Mouse (Mus musculus) c-Kit-negative CD71-positive TER-119-positive erythroid progenitor cells, embryonic 14.5 days (primary cell): ENCODE results near the gene H2-Eb1.
"Not testable (repeated sequence)": the region's sequence is repeated elsewhere in the genome, so short reads cannot be mapped to it uniquely, and the experiment has no call there.

Experiments used
- DNase-seq: peaks from one replicate; pipeline ENCODE4 v3.0.0-alpha.2; 2013; ENCODE audit warnings: low read depth, low spot score

Gene H2-Eb1

GRCm38 (mm10) chr17:34288131-34288530 lies 17.5 kb upstream of the H2-Eb1 start:
- no peak for DNase-seq

DNA sequence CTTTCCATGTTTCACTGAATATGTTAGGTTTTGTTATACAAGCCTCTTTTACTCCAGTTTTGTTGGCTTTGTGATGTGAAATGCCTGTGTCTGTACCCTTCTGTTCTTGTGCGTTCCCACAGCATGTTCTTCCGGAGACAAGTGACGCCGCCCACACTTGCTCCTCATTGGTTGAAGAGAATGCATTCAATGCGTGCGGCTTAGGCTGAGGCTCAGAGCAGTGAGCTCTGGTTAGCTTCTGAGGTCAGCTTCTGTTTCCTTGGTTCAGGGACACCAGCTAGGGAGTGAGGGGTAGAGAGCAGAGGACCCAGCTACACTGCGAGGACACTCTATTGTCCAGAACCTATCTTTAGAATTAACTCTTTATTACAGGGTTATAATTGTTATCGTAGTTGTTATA lies 14.1 kb upstream of the H2-Eb1 start:
- no peak for DNase-seq

DNA sequence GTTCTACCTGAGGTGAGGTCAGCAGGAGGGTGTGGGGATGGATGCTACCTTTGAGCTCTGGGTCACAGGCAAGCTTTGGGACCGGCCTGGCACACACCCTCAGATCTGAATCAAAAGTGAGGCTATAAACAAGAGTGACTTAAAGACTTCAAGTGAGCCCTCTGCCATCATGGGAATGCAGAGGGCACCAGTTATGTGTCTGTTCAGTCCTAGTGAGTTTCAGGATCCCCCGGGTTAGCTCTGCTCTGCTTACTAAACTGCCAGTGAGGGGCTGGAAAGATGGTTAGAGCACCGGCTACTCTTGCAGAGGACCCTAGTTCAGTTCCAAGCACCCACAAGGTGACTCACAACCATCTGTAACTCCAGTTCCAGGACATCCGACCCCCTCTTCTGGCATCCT lies 13.1 kb upstream of the H2-Eb1 start:
- no peak for DNase-seq

DNA sequence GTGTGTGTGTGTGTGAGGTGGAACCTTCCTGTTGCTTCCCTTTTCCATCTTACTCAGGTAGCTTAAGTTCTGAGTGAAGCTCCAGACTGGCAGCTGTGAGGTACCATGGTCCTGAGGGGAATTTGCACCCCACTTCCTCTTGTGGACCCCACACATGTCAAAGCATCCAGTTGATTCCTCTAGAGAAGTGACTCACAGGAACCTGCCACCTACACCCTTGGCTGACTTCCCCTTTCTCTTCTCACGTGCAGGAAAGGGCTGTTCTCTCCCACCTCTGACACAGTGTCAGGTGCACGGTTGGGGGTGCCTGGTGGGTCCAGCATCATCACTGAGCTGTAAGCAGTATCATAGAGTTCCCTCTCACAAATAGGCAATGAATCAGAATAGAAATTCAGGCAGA lies 12.1 kb upstream of the H2-Eb1 start:
- DNase-seq, result no peak

DNA sequence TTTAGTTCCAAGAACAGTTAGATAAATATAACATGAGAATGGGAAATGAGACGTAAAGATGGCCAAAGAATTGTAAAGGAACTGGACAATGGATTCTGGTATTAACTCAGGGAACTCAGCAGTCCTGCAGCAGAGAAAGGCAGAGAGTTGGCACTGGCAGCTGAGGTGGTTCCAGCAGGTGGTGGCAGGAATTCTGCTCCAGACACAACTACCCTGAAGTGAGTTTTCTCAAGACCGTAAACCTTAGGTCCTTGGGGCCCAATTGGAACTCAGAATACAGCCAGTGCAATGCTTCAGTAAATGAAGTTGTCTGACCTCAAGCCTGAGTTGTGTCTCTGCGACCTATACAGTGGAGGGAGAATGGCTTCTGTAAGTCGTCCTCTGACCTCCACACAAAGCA lies 11.4 kb upstream of the H2-Eb1 start:
- DNase-seq, result no peak

GRCm38 (mm10) chr17:34295307-34295706 lies 10.4 kb upstream of the H2-Eb1 start:
- no peak for DNase-seq

DNA sequence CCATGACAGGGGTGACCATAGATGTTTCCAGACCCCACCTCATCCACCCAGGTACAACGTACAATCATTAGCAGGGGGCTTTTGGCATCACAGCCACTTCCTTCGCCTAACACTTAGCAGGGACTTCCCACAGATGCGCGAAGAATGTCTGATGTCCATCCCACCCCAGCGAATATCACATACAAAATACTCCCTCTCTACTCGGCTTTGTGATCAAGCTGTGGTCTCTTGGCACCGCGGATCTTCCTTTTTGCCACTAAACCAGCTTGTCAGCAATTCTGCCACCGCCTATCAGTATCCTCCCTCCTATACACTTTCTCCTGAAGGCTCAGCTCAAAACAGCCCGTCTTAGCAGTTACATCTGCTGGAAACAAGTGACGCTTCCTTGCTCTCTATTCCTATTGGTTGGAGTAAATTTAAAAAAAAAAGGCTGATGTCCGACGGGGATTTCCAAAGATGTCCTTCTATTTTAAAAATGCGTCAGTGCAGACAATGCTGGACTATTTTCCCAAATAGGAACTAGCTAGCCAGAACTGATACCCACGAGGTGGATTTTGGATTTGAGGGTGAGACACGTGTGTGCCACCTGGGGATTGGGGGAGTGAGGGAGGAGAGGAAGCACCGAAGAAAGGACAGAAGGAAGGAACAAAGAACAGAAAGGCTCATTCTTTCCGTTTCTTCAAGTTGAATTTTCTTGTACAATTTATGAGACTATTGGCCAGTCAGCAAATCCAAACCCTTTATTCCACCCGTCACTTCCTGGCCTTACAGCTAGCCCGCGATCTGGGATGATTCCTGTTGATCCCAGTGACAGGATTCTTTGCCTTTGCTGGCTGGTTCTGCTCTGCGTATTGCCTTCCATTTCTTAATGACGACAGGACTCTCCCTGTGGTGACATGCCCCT lies 9.5 kb upstream of the H2-Eb1 start:
- no peak for DNase-seq

GRCm38 (mm10) chr17:34299356-34299755 lies 6.3 kb upstream of the H2-Eb1 start:
- DNase-seq, result no peak

- no peak for DNase-seq
Measured at GRCm38 (mm10) chr17:34300071-34300470, 5.6 kb upstream of the H2-Eb1 start.

DNA sequence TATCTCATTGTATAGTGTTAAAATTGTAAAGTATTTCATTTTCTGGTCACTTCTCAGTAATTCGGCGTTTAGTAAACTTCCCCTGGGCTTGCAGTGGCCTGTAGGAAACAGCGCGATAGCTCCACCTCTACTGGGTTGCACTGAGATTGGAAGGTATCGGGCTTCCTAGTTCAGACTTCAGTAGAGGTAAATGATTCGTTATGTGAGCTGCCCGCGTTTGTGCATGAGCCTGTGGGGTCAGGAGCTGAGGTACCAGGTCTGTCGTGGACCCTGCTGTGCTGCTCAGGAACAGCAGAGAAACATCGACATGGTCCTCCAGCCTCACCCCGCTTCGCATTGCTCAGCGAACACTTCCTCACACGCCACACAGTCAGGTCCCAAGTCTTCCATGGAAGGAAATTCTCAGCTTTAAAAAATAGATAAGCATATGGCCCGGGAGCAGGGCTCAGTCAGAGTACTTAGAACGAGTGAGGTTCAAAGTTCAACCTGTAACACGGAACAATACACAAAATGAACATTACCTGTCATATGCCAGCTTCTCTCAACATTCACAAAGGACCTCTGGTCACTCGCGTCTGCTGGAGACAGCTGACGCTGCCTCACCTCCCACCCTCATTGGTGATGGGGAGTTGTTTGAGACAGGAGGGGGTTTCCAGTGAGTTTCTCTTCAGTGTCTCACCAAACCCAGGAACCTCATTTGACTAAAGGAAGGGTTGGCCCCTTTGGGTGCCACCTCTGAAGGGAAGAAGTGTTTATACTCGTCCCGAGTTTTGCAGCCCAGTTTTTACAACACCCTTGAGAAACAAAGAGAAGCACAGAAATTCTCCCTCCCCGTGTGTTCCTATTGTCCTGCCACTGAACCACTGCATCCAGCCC lies 4.7 kb upstream of the H2-Eb1 start:
- DNase-seq, result no peak

DNA sequence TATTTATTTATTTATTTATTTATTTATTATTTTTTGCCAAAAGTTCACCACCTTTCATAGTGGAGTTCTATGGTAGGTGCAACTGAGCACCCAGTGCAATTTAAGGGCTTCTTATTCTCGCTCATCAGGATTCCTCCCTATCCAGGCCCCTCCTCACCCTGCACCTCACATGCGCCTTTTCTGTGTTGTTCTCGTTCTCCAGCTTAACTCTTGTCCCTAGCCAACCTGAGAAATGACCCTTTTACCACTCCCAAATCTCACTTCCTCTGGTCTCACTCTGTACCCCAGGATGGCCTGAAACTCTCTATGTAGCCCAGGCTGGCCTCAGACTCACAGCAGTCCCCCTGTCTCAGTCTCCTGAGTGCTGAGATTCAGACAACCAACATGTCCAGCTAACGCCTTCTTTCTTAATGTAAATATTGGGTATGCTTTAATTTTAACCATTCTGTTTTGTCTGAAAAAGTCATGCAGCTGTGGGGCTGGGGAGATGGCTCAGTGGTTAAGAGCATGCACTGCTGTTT lies 3.9 kb upstream of the H2-Eb1 start:
- DNase-seq, result no peak

DNA sequence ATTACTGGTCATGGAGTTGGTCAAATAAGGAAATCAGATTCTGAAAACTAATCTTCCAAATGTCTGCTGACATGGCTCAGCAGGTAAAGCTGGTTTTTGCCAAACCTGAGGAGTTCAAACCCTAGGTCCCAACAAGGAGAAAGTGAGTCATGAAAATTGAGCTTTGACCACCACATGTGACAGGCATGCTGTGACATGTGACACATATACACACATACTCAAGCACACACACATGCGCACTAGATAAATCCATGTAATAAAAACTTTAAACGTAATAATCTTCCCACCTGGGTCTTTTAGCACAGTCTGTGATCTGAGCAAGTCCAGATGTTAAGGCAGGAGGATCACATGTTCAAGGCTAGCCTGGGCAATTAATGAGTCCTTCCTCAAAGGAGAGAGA lies 1.9 kb upstream of the H2-Eb1 start:
- DNase-seq, result no peak

DNA sequence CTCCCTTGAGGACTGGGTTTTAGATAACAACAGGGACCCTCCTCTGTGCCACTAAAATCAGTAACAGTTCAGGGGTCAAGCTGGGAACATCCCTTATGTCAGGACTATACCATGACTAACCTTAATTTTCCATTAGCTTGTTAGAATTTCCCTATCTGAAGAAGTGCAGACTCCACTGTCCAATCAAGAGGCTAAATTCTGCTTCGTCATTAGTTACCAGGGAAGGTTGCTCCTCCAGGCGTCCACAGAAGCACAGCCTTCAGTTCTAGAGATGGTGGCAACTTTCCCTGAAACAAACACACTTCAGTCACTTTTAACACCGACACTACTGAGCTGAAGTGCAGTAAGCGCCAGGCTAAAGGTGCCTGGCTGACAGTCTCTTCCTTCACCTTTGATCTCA lies 916 bp upstream of the H2-Eb1 start:
- no peak for DNase-seq

DNA sequence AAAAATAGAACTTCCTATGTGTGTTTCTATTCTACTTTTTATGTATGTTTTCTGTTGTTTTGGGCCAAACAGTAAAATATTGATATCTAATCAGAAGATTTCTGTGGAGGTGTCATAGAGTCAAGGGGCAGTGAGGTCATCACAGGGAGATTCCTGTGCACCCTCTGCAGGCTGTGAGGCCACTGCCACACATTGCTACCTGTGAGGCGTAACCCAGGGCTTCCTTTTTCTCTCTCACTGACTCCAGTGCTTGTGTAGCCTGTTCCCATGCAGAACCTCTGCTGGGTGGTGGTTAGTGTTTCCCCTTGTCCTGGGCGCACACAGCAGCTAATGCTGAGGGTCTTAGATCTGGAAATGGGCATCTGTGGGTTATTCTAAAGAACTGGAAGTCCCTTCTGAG lies 740 bp downstream of the H2-Eb1 start:
- no peak for DNase-seq

DNA sequence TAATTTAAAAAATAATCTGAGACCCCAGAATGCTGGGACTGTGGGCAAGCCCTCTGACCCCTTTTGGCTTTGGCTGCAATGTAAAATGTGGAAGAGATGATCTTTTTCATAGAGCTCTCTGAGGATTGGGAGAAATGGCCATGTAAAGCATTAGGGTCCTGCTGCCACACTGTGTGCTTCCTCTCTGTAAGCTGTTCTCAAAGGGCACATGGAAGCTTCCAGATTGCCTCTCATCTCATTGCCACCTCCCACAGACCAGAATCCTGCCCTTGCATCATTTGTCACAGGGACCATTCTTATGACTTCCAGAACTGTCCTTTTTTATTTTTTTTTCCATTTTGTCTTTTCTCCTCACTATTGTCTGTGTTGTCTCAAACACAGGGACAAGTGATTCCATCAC lies 1.5 kb downstream of the H2-Eb1 start:
- no peak for DNase-seq

DNA sequence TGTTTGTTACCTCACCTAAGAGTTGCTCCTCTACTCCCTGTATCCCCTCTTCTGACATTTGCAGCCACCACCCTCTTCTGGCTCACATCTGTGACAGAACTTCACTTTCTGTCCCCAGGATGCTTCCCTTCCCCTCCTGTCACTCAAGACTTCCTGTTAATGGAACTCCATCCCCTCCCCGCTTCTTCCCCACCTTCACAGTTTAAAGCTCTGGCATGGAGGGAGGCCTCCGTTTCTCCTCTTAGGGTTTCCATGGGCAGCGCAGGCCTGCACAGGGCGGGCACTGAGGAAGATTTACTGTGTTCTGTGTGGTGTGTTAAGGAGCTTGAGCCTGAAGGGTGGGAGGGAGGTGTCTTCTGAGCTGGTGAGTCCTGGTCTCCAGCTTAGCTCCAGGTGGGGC lies 2.5 kb downstream of the H2-Eb1 start:
- DNase-seq, result no peak

DNA sequence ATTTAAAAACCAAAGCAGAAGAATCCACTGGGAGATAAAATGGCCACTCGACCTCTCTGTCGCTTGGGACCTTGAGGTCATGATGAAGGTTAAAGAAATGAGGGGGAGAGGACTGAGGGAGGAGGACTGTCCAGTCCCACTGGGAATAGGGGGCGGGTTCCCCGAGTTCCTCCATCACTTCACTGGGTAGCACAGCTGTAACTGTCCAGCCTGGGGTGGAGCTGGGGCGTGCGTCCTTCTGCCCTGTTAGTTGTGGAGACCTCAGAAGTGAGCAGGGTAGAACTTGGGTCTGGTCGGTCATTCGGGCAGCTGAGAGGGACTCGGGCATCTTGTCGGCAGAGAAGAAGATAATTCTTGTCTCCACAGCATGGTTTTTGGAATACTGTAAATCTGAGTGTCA lies 3.6 kb downstream of the H2-Eb1 start:
- DNase-seq, result no peak

DNA sequence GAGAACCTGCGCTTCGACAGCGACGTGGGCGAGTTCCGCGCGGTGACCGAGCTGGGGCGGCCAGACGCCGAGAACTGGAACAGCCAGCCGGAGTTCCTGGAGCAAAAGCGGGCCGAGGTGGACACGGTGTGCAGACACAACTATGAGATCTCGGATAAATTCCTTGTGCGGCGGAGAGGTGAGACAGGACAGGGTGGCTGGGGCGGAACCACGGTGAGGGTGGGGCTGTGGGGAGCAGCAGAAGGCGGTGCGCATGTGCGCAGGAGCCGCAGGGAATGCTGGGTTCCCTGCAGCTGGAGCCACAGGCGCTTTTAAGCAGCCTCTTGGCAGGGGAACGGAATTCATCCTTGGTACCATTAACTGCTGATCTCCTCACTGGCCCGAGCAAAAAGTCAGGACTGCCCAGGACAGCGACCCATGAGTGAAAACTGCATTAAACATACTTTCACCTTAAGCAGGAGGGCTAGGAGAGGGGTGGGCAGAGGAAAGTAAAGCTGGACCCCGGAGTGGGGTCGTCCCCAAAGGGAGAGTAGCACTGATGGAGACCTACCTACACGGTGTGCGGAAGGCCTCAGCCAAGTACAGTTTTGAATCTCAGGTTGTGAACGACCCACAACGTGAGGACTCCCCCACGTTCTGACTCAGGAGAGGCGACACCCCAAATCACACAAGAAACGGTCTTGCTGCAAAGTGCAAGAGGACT lies 4.2 kb downstream of the H2-Eb1 start:
- no peak for DNase-seq

- not testable (repeated sequence) for DNase-seq
Measured at GRCm38 (mm10) chr17:34310526-34310925, 4.9 kb downstream of the H2-Eb1 start.

GRCm38 (mm10) chr17:34312185-34312584 lies 6.5 kb downstream of the H2-Eb1 start:
- no peak for DNase-seq

DNA sequence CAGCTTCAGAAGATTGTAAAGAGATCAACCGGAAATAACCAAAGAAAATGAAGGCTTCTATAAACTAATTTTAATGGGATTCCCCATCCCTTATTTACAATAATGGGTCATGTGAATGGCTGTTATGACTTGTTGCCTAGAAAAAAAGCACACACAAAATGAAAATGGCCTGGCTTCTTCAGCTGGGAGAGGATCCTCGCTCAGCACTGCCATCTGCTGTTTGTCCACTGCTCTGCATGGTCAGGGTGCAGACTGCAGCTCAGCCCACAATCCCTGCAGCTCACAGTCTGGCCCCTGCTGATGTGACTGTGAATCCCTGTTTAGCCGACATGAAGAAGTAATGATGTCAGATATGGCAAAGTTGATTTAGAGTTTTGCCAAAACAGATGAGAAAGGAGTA lies 7.7 kb downstream of the H2-Eb1 start:
- DNase-seq, result no peak

DNA sequence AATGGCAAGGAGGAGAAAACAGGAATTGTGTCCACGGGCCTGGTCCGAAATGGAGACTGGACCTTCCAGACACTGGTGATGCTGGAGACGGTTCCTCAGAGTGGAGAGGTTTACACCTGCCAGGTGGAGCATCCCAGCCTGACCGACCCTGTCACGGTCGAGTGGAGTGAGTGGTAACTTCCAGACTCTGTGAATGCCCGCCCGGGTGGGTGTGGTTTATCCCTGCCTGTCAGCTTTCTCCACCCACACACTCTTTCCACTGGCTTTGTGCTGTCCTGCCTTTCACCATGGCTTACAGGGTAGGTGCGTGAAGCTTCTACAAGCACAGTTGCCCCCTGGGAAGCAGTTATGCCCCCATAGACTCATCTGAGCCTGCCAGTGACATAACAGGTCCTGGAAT lies 8.6 kb downstream of the H2-Eb1 start:
- DNase-seq, result no peak
